Comparison of ENCODE assay signal across 9 mouse cellular contexts in the genomic region with DNA sequence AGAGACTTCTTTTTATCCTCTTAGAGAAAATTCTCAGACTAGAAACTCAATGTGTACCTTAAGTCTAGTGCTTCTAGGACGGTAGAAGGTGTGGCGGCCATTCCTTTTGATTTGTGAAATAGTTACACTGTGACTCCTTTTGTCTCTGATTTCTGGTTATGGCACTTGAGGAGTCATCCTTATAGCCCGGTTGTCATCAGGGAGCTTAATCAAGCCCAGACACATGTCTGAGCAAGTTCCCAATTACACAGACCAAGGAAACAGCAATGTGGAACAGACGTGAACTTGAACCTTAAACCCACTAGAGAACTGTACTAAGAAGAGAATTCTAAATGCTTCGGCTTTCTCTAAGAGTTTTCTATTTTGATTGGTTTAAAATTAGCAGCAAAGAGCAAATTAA.
"Had no signal": no experiment of that assay in that cellular context is flagged by ENCODE, and none has a peak within 500 bp of the region (broad histone marks: within the 10 kb centered on the region; RNA-seq: fewer than 3 reads in every experiment).

No protein-coding gene starts in this region.

- ATAC-seq: lung, postnatal 0 days; midbrain, embryonic 13.5 days had no signal

- H3K9me3 ChIP-seq: liver, embryonic 13.5 days; midbrain, embryonic 13.5 days had no signal

- H3K27ac ChIP-seq: kidney, postnatal 0 days; left cerebral cortex, adult 2 months; midbrain, embryonic 13.5 days had no signal

- DNase-seq: liver, embryonic 13.5 days; lung, adult 2 months; lung, postnatal 36 days; right cerebral cortex, postnatal 14 days; thymus, postnatal 36 days had no signal

- H3K4me1 ChIP-seq: midbrain, embryonic 13.5 days had no signal

- H3K4me2 ChIP-seq: liver, embryonic 13.5 days; midbrain, embryonic 13.5 days had no signal

- H3K9ac ChIP-seq: liver, embryonic 13.5 days; midbrain, embryonic 13.5 days had no signal

- H3K4me3 ChIP-seq: left cerebral cortex, adult 2 months; liver, embryonic 13.5 days; midbrain, embryonic 13.5 days had no signal

- H3K27me3 ChIP-seq: liver, embryonic 13.5 days; midbrain, embryonic 13.5 days had no signal
